Mouse (Mus musculus) brain, embryonic 14.5 days (tissue): ENCODE measurements around the gene Slc17a9.

Experiments used
- CTCF ChIP-seq: fragments of 200-500 bp; IDR thresholded peaks from 2 replicates; pipeline ENCODE4 v1.5.1; 2012; ENCODE audit warnings: inconsistent platforms, mild to moderate bottlenecking, moderate library complexity, borderline replicate concordance; ENCODE audit not compliant: insufficient read depth, insufficient read length; ENCODE audit errors: extremely low read depth
- POLR2A ChIP-seq: fragments of 200-500 bp; IDR thresholded peaks from 2 replicates; pipeline ENCODE4 v1.6.1; 2012; ENCODE audit warnings: mild to moderate bottlenecking, inconsistent platforms, borderline replicate concordance; ENCODE audit not compliant: poor library complexity, insufficient read depth, insufficient read length, severe bottlenecking; ENCODE audit errors: extremely low read depth

DNA sequence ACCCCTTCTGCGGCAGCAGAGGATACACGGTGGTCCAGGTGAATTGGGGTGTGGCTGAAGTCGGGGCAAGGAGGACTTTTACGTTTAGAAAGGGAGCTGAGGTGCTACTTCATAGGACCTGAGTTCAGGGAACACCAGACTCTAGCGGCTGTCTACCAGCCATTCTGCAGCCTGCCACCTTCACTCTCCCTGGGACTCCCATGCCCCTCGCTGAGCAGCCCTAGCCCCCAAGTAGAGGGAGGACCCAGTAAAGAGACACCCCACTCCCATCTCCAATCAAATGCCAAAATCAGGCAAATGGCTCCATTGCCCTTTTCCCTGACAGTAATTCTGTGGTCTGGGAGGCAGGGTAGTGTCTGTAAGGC is 333 bp downstream of the Slc17a9 start:
- TF ChIP-seq CTCF, result no peak
- no peak for TF ChIP-seq POLR2A
